Mouse (Mus musculus): ENCODE measurements around the gene Ift43.

The Ift43 gene

DNA sequence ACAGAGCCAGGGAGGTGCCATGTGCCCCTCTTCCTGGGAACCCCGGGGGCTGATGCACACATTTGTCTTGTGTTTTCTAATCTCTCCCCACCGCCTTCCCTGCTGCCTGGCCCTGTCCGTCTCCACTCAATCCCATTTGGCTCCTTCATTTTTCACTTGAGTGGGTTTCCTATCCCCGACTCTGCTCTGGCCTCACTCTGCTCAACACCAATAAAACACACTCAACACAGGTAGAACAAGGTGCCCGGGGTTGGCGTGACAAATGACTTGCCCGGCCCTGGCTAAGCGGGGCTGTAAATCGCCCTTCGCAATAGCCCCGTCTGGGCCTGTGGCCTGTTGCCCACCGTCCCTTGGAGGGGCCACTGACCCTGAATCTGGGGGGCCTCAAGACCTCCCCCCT lies 92.0 kb downstream of the Ift43 start:
- no peak for DNase-seq (ENCODE audit: low read depth)

GRCm38 (mm10) chr12:86175476-86175942 lies 93.2 kb downstream of the Ift43 start:
- no peak for DNase-seq (ENCODE audit: low read depth)

DNA sequence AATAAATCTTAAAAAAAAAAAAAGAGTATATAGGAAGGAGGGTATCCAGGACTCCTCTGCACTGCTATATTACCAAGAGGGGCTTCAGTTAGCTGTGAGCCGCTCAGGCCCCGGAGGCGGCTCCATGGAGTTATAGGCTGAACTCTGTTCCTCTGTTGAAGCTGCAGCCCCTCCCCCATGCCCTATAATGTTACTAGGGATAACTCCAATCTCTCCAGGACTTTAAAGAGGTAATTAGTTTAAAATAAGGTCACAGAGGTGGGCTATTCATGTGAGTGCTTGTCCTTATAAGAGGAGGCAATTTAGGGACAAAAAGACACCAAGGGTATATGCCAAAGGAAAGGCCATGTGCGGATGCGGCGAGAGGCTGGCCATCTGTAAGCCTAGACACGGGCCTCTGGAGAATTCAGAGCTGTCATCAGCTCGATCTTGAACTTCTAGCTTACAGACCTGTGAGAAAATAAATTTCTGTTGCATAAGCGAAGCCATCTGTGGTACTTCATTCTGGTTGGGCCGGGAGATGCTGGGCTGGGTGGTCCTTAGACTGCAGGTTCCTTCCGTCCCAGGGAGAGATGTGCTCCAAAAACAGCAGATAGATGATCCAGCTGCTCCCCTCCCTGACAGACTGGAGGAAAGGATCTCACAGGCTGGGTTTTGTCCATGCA lies 94.5 kb downstream of the Ift43 start:
- DNase-seq (ENCODE audit: low read depth), result no peak

DNA sequence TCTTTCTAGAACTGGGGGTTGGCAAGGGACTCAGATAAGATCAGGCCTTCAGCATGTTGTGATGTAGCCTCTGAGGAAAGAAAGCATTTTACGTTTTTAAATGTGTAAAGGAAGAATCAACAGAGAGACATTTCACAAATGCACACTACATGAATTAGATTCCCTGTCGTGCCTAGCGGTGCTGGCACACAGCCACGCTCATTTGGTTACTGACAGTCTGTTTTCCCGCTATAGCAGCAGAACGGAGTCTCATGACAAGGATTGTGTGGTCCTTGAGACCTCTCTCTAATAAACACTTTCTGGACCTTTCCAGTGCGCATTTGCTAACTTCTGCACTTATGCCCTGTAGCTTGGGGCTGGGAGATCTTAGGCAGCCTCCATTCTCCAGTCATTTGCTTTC lies 96.9 kb downstream of the Ift43 start:
- DNase-seq (ENCODE audit: low read depth), result no peak

DNA sequence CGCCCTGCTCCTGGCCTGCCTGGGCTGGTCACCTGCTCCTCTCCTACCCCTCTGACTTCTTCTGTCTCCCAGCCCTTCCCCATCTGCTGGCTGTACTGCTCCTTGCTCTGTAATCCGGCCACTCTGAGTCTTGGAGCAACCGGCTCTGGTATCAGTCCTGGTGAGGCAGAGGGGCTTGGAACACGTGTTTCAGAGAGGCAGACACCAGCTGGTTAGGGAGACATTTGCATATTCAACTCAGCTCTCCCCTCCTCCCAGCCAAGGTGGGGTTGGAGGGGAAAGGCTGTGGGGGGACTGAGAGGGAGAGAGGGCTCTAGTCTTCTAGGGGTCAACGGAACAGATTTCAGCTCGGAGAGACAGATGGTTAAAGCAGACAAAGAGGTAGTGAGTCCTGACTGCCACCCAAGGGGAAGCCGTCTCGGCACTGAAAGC lies 99.0 kb downstream of the Ift43 start:
- no peak for DNase-seq (ENCODE audit: low read depth)

DNA sequence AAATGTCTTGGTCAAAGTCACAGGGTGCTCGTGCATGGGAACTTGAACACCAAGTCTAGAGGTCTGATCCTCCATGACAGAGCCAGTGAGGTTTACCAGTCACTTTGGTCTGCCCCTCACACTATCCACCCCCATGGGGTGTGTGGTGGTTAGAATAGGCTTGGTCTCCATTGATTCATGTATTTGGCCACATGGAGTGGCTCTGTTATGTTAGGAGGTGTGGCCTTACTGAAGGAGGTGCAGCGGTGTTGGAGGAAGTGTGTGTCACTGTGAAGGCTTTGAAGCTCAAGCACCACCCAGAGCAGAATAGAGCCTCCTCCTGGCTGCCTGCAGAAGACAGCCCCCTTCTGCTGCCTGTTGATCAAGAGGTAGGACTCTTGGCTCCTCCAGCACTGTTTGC lies 99.5 kb downstream of the Ift43 start:
- DNase-seq (ENCODE audit: low read depth), result peak; percentile 32

DNA sequence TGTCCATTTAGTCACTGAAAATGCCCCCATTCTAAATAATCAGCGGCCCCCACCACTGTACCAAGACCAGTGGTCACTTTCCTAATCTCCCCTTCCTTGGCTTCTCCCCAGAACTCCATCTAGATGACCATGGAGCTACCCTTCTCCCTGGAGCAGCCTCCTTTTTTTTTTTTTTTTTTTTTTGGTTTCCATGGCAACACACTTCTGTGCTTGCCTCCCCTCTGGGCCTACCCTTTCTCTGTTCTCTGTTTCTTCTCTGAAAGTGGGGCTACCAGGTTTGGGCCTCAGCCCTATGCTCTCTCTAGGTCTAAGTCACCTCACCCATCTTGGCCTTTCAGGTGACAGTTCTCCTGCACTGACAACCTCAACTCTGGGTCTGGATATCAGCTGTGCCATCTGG lies 100.1 kb downstream of the Ift43 start:
- DNase-seq (ENCODE audit: low read depth), result no peak

- peak; percentile 7 for DNase-seq (ENCODE audit: low read depth)
Observed at GRCm38 (mm10) chr12:86188161-86188560, 105.8 kb downstream of the Ift43 start.

DNA sequence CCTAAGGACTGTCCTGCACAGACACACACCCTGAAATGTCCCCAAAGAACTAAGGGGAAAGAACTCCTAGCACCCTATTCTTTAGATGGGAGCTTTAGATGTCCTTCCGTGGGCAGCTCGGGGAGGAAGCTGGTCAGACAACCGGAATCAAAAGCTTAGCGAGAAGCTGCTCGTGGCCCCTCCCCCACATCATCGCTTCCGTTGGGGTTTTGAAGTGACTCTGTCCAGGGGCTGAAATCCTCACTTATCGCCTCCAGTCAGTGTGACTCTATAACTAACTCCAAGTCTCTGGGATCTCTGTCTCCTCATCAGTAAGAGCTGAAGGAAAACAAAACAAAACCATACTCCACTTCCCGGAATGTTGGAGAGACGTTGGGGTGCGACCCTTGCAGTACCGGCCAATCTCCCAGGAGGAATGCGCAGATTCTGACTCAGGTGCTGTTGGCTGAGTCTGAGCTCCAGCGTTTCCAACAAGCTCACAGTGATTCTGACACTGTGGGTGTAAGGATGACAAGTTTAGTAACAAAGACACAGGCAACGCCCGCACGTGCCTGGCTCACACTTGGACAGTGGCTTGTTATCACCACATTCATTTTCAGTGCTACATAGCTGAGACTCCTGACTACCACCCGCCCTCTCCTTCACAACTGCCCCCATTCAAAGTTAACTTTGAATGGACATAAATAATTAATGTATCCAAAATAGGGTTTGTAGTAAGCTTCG lies 107.4 kb downstream of the Ift43 start:
- DNase-seq (ENCODE audit: low read depth), result no peak

DNA sequence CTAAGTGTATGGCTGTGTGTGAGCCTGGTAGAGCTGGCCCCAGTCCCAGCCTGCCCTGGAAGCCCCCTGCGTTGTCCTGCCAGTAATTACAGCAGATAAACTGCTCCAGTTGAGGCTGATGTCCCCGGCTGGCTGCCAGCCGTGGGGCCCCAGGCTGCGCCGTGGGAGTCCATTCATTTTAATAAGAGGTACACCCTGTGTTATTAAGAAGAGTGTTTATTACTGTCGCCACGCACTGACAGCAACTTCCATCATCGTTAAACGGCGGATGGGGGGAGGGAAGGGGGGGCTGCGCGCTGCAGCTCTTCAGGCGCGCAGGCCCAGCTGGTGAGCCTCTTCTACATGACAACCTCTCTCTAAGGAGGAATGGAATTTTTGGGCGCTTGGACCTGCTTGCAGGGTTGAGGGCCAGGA lies 109.7 kb downstream of the Ift43 start:
- no peak for DNase-seq (ENCODE audit: low read depth)

- no peak for DNase-seq (ENCODE audit: low read depth)
Observed at GRCm38 (mm10) chr12:86196944-86197343, 114.6 kb downstream of the Ift43 start.

DNA sequence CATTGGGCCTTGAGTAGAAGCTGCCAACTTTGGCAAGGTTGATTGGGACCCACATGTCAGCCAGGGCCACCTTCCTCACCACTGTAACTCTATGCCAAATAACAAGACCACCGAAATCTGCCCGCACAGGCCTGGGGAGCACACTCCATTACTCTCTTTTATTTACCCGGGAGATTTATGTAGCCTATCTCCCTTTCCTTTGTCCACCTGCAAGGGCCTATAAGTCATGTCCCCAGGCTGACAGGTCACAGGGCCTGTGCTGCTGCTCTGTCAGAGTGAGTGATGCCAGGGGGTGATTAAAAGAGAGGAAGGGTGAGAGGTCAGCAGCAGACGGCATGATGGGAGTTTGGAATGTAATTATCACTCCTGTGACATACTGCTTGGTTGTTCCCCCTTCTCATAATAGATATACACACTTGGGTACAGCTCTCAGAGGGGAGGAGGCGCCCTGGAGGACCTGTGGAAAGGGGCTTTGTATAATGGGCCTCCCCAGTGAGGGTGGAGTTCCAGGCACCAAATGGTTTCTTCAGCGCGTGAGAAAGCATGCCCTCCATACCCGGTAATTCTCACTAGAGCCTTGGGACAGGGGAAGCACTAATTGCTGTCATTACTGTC lies 121.2 kb downstream of the Ift43 start:
- no peak for DNase-seq (ENCODE audit: low read depth)

DNA sequence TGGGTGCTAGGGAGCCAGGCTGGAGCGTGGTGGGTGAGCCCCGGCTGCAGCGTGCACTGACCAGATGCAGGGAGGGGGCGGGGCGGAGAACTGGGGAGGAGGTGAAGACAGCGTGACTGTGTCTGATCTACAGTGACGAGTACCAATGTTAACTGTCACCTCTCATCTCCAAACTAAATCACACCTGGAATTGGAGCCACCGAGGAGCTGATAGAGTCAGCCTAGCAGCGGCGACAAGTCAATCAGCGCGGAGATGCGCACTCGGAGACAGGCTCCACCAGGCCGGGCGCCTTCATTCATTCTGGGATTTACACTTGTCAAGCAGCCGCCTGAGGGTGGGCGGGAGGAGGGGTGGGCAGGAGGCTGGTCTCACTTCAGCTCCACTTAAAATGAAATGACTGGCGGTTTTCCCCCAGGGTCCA lies 128.8 kb downstream of the Ift43 start:
- DNase-seq (ENCODE audit: low read depth), result no peak

All from 416B (cell line).